Mouse (Mus musculus) G1E (cell line): ENCODE data around the gene Zbtb42. TPM values are rescaled to one million over a fixed set of nuclear protein-coding genes. Genes with fewer than 3 reads are reported as not detected.

Source experiments
- ATAC-seq: 2 replicates; pipeline ENCODE4 v1.8.0; 2016; ENCODE audit warnings: mild to moderate bottlenecking; ENCODE audit not compliant: insufficient number of reproducible peaks, poor library complexity, low FRiP score, severe bottlenecking; ENCODE audit errors: extremely low read depth
- DNase-seq: peaks from one replicate; pipeline ENCODE4 v3.0.0; 2012; ENCODE audit warnings: low spot score
- H3K27me3 ChIP-seq: 2 replicates; pipeline ENCODE4 v1.6.1; 2012; ENCODE audit warnings: mild to moderate bottlenecking, low read length, inconsistent platforms; ENCODE audit not compliant: insufficient read depth
- H3K36me3 ChIP-seq: replicated peaks from 2 replicates; pipeline ENCODE3; 2012; ENCODE audit warnings: mild to moderate bottlenecking, inconsistent platforms
- H3K4me1 ChIP-seq: 2 replicates; pipeline ENCODE4 v1.6.1; 2012; ENCODE audit warnings: low read depth, low read length, inconsistent platforms, mixed read lengths; ENCODE audit not compliant: insufficient read depth
- H3K4me3 ChIP-seq: 2 replicates; pipeline ENCODE4 v1.5.1; 2012; ENCODE audit warnings: low read depth, mild to moderate bottlenecking, inconsistent platforms, low read length, moderate library complexity, mixed read lengths
- H3K9me3 ChIP-seq: replicated peaks from 2 replicates; pipeline ENCODE4 v1.6.1; 2012; ENCODE audit warnings: inconsistent platforms
- CTCF ChIP-seq: IDR thresholded peaks from 2 replicates; pipeline ENCODE4 v1.5.1; 2012; ENCODE audit warnings: low read depth, low read length, inconsistent platforms, mixed read lengths
- GATA1 ChIP-seq: IDR thresholded peaks from 2 replicates; pipeline ENCODE4 v1.6.1; 2012; ENCODE audit warnings: borderline replicate concordance, low read length, inconsistent platforms, mixed read lengths
- GATA2 ChIP-seq: IDR thresholded peaks from 2 replicates; pipeline ENCODE4 v1.6.1; 2012; ENCODE audit warnings: low read depth, low read length, inconsistent platforms, borderline replicate concordance
- POLR2AphosphoS5 ChIP-seq: IDR thresholded peaks from 2 replicates; pipeline ENCODE4 v1.6.1; 2012; ENCODE audit warnings: low read depth, low read length, inconsistent platforms; ENCODE audit not compliant: insufficient replicate concordance
- TAL1 ChIP-seq: conservative IDR thresholded peaks from 2 replicates; pipeline ENCODE4 v1.6.1; 2012; ENCODE audit warnings: low read depth, low read length, inconsistent platforms, mixed read lengths
- polyA plus RNA-seq: library from polyadenylated mRNA; stranded (reverse); fragments of >175 nt; gene quantifications from 2 replicates; pipeline ENCODE4 v1.2.3, GENCODE M21; 2012
- total RNA-seq, 2 experiments: library from RNA; stranded (forward) in 1 of 2; stranded (reverse) in 1 of 2; fragments of 200-1000 nt in 1 of 2; fragments of >200 nt in 1 of 2; fragmentation: Nextera tagmentation in 1 of 2; gene quantifications; 2 replicates each; pipeline ENCODE4 v1.2.3; 2014 to 2017

The Zbtb42 gene
- total RNA-seq (2014; fragmentation: Nextera tagmentation) (0.98 TPM in 1 of 2 replicates, not detected in the other), total RNA-seq (2017) (0.17 and 0.33 TPM in 2 replicates), polyA plus RNA-seq (0.53 and 0.80 TPM in 2 replicates)

DNA sequence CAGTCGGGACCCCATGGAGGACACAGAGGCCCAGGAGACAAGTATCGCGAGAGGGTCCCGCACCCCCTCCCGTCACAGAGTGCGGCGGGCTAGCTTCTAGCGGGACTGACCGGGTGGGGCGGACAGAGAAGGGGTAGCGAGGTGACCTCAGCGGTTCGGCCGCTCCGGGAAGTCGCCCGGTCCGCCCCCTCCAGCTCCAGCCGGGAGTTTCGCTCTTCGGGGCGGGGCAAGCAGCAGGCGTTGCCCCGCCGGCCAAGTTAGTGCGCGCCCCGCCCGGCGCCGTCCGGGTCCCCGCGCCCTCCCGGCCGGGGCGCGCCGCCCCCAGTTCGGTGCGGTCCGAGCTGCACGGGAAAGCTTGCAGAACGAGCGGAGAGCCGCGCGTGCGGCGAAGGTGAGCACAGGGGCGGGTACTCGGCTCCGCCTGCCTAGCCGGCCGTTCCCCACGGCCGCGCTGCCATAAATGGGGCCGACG, at the start of gene Zbtb42:
Gene Zbtb42 (plus strand): TSS at position 274 of the 472 bp plus-strand sequence.
- no peak for ATAC-seq
- H3K27me3 ChIP-seq: peaks cover 69% of the 10 kb centered on the region
- H3K4me3 ChIP-seq: peak within 1 kb of the TSS; percentile 71
- DNase-seq: no peak
- TF ChIP-seq TAL1: no peak
- no peak for TF ChIP-seq GATA1
- no peak for TF ChIP-seq CTCF
- TF ChIP-seq GATA2: no peak
- H3K36me3 ChIP-seq: no peaks in the 10 kb centered on the region
- H3K9me3 ChIP-seq: peaks cover 7% of the 10 kb centered on the region
- H3K4me1 ChIP-seq: peaks cover 59% of the 10 kb centered on the region

DNA sequence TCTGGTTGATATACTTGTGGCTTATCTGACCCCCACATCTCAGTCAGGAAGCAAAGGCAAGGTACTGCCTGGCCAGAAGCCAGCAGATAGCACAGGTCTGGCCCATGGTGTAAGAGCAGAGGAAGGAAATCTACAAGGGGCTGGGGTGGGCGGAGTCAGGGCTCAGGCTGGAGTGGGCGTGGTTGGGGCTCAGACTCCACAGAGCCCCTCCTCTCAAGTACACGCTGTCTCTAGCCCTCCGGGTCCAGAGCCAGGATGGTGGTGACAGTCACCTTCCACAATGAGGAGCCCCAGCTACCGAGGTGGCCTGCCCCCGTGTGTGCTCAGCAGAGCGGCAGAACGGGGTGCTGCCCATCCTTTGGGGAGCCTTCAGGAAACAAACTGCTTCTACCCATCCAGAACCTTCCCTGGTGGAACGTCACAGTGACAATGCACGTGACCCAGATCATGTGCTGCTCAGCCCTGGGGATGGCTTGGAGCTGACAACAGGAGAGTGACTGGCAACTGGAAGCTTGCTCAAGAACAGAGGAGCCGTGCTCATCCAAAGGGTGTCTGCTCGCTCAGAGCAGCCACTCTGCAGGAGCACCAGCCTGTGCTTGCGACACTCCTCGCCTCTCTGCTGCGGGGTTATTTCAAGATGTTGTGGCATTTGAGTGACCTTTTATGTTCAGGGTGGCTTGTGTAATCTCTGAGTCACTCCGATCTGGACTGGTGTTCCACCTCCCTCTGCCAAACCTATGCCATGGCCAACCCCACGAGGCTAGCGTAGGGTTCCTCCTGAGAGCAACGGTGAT, 49.5 kb upstream of the Zbtb42 start:
- TF ChIP-seq GATA1: no peak
- no peak for TF ChIP-seq POLR2AphosphoS5
- TF ChIP-seq CTCF: no peak
- no peak for TF ChIP-seq TAL1
- TF ChIP-seq GATA2: no peak

DNA sequence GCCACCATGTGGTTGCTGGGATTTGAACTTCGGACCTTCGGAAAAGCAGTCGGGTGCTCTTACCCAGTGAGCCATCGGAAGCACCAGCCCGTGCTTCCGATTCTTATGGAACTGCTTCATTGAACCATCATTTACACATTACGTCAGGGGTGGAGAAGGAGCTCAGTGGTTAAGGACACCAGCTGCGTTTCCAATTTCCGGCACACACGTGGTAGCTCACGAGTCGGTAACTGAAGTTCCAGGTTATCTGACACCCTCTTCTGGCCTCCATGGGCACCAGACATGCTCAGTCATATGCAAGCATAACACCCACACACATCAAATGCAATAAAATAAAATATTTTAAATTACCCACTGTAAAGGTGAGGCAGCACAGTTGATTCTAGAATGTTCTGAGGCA, 48.6 kb upstream of the Zbtb42 start:
- Histone ChIP-seq H3K4me1 (peaks cover 15% of the 10 kb centered on the region), H3K4me3 (no peak overlapping the region), H3K36me3 (no peaks in the 10 kb centered on the region), H3K27me3 (peaks cover 45% of the 10 kb centered on the region), H3K9me3 (no peaks in the 10 kb centered on the region)
- no peak for DNase-seq
- no peak for ATAC-seq
- TF ChIP-seq GATA1: no peak
- TF ChIP-seq POLR2AphosphoS5: no peak
- TF ChIP-seq CTCF: no peak
- no peak for TF ChIP-seq GATA2
- TF ChIP-seq TAL1: no peak

More for the DNA sequence above, 49.5 kb upstream of the Zbtb42 start:
- Histone ChIP-seq H3K9me3 (no peaks in the 10 kb centered on the region), H3K36me3 (no peaks in the 10 kb centered on the region), H3K4me3 (no peak overlapping the region), H3K27me3 (peaks cover 46% of the 10 kb centered on the region), H3K4me1 (peaks cover 15% of the 10 kb centered on the region)
- ATAC-seq: peak; percentile 54
- DNase-seq: no peak

DNA sequence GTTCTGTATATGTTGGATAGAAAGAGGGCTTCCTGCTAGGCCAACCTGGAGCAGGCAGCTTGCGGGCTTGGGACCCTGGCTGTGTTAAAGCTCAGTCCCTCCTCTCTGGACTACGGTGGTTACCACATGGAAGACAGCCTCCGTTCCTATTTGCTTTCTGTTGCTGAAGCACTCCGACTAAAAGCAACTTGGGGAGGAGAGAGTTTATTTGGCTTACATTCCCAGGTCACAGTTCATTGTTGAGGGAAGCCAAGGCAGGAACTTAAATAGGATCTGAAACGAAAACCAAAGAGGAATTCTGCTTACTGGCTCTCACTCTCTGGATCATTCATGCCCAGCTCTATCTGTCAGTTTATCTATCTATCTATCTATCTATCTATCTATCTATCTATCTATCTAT, 47.8 kb upstream of the Zbtb42 start:
- Histone ChIP-seq H3K9me3 (no peaks in the 10 kb centered on the region), H3K4me3 (no peak overlapping the region), H3K27me3 (peaks cover 43% of the 10 kb centered on the region), H3K36me3 (no peaks in the 10 kb centered on the region), H3K4me1 (peaks cover 15% of the 10 kb centered on the region)
- TF ChIP-seq POLR2AphosphoS5 (no peak), TAL1 (no peak), GATA1 (no peak), GATA2 (no peak), CTCF (no peak)
- no peak for DNase-seq
- ATAC-seq: no peak

DNA sequence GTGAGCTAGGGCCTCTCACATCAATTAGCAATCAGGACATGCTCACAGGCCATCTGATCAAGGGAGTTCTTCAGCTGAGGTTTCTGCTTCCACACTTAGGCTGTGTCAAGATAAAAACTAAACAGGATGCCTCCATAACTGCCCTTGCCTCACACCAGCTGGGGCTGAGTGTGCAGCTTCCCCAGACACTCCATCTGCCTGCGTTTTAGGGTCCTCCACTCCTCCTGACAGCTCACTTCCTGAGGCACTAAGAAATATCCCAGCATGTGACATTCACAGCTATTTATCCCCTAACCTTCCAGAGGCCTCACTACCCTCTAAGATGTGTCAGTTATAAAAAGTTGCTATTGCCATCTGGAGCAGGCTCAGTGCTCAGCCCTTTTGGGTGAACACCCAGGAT, 47.2 kb upstream of the Zbtb42 start:
- peaks cover 13% of the 10 kb centered on the region for H3K4me1 ChIP-seq
- H3K4me3 ChIP-seq: no peak overlapping the region
- DNase-seq: no peak
- no peaks in the 10 kb centered on the region for H3K36me3 ChIP-seq
- TF ChIP-seq GATA1 (no peak), GATA2 (no peak)
- H3K9me3 ChIP-seq: no peaks in the 10 kb centered on the region
- no peak for ATAC-seq
- H3K27me3 ChIP-seq: peaks cover 45% of the 10 kb centered on the region

DNA sequence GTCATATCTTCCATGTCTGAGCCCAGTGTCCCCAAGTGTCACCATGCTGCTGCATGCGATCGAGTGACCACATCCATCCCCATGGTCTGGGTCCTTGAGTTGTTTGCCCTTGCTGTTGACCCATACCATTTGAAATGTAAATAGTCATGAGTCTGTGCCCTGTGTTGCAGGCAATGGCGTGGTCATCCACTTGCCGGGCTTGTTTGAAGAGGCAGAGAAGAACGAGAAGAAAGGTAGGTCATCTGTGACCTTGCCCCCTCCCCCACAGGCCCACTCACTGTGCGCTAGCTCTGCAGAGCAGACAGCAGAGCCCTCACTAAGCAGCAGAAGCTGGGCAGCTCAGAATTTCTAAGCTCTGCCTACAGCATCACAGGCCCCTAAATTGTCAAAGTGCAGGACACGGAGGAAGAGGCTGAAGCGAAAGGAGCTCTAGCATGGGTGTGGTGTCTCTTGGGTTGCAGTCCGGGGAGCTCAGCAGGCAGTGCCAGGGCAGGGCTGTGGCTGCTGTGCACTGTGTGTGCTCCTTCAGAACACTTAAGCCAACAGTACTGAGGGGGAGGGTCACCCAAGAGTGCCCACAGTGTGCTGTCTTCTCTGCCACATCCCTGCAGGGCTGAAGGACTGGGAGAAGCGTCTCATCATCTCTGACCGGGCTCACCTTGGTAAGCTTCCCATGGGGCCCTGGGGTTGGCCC, 46.4 kb upstream of the Zbtb42 start:
- peaks cover 52% of the 10 kb centered on the region for H3K27me3 ChIP-seq
- H3K36me3 ChIP-seq: no peaks in the 10 kb centered on the region
- H3K4me1 ChIP-seq: peaks cover 13% of the 10 kb centered on the region
- no peaks in the 10 kb centered on the region for H3K9me3 ChIP-seq
- DNase-seq: no peak
- ATAC-seq: no peak
- H3K4me3 ChIP-seq: no peak overlapping the region
- TF ChIP-seq GATA2: no peak
